Mouse (Mus musculus) kidney, embryonic 14.5 days (tissue): ENCODE data around the gene Phkb. TPM values are rescaled to one million over a fixed set of nuclear protein-coding genes. Genes with fewer than 3 reads are reported as not detected.

Experiments
- ATAC-seq: fragments of 200-750 bp; cut with Nextera tagmentation; 2 replicates; pipeline ENCODE4 v1.8.0; 2017; ENCODE audit warnings: moderate number of reproducible peaks, mild to moderate bottlenecking, moderate TSS enrichment, moderate library complexity; ENCODE audit not compliant: low FRiP score, low TSS enrichment
- H3K27ac ChIP-seq: fragments of 300-500 bp; sonication (generic); 2 replicates; pipeline ENCODE4 v1.5.1; 2014; ENCODE audit warnings: low read depth, mild to moderate bottlenecking, low read length, moderate library complexity, mixed read lengths
- H3K27me3 ChIP-seq: fragments of 300-500 bp; sonication (generic); 2 replicates; pipeline ENCODE4 v1.6.1; 2014; ENCODE audit warnings: mild to moderate bottlenecking, low read length; ENCODE audit not compliant: control insufficient read depth, insufficient read depth
- H3K36me3 ChIP-seq: fragments of 300-500 bp; sonication (generic); 2 replicates; pipeline ENCODE4 v1.6.1; 2014; ENCODE audit warnings: low read length, mixed read lengths; ENCODE audit not compliant: control insufficient read depth, insufficient read depth
- H3K4me1 ChIP-seq: fragments of 300-500 bp; sonication (generic); 2 replicates; pipeline ENCODE4 v1.6.1; 2014; ENCODE audit warnings: low read length, mixed read lengths; ENCODE audit not compliant: control insufficient read depth, insufficient read depth
- H3K4me2 ChIP-seq: fragments of 300-500 bp; sonication (generic); replicated peaks from 2 replicates; pipeline ENCODE4 v1.6.1; 2014; ENCODE audit warnings: low read depth, mild to moderate bottlenecking, low read length
- H3K4me3 ChIP-seq: fragments of 300-500 bp; sonication (generic); 2 replicates; pipeline ENCODE4 v1.5.1; 2014; ENCODE audit warnings: mild to moderate bottlenecking, low read length
- H3K9ac ChIP-seq: fragments of 300-500 bp; sonication (generic); 2 replicates; pipeline ENCODE4 v1.6.1; 2014; ENCODE audit warnings: low read depth, mild to moderate bottlenecking, low read length, moderate library complexity
- H3K9me3 ChIP-seq: fragments of 300-500 bp; sonication (generic); 2 replicates; pipeline ENCODE4 v1.6.1; 2016; ENCODE audit warnings: low read length; ENCODE audit not compliant: control insufficient read depth
- WGBS: fragments of 180-500 bp; shearing (Covaris S2); extraction: QIAGEN DNeasy Blood & Tissue Kit; methylation state at CpG from one replicate; pipeline ENCODE4 v1.1.7; 2014; 5-methylcytosine and 5-hydroxymethylcytosine counted together
- polyA plus RNA-seq: library from polyadenylated mRNA; unstranded; fragments of >200 nt; fragmentation: Nextera tagmentation; extraction: Ambion mirVana; gene quantifications from 2 replicates; pipeline ENCODE4 v1.2.1, GENCODE M21; 2014

The Phkb gene
- polyA plus RNA-seq, 1 experiment from 2014 or later = 73.8 TPM

- no peak overlapping the region for H3K27ac ChIP-seq
- no peaks in the 10 kb centered on the region for H3K27me3 ChIP-seq
- no peak overlapping the region for H3K9ac ChIP-seq
- H3K4me1 ChIP-seq = no peaks in the 10 kb centered on the region
- H3K9me3 ChIP-seq = no peaks in the 10 kb centered on the region
- H3K36me3 ChIP-seq = no peaks in the 10 kb centered on the region
- 83% methylated on average over 1 of the region's 1 CpGs for whole genome bisulfite sequencing
- no peak for ATAC-seq
- no peak overlapping the region for H3K4me2 ChIP-seq
- H3K4me3 ChIP-seq = no peak overlapping the region
Observed at GRCm38 (mm10) chr8:85992911-85993310, 152.2 kb downstream of the Phkb start.

GRCm38 (mm10) chr8:85993661-85994060 lies 152.9 kb downstream of the Phkb start:
- no peak for ATAC-seq
- no peak overlapping the region for H3K9ac ChIP-seq
- WGBS = 92% methylated on average over 1 of the region's 1 CpGs
- no peaks in the 10 kb centered on the region for H3K9me3 ChIP-seq
- no peaks in the 10 kb centered on the region for H3K4me1 ChIP-seq
- H3K4me3 ChIP-seq = no peak overlapping the region
- H3K4me2 ChIP-seq = no peak overlapping the region
- H3K36me3 ChIP-seq = no peaks in the 10 kb centered on the region
- H3K27me3 ChIP-seq = no peaks in the 10 kb centered on the region
- H3K27ac ChIP-seq = no peak overlapping the region

- no peaks in the 10 kb centered on the region for H3K36me3 ChIP-seq
- WGBS = 86% methylated on average over 1 of the region's 1 CpGs
Observed at GRCm38 (mm10) chr8:85995971-85996370, 155.2 kb downstream of the Phkb start.

GRCm38 (mm10) chr8:86006485-86006884 lies 165.7 kb downstream of the Phkb start:
- Histone ChIP-seq H3K4me2 (no peak overlapping the region), H3K27ac (no peak overlapping the region), H3K4me3 (no peak overlapping the region), H3K4me1 (no peaks in the 10 kb centered on the region), H3K9me3 (no peaks in the 10 kb centered on the region), H3K36me3 (no peaks in the 10 kb centered on the region), H3K9ac (no peak overlapping the region), H3K27me3 (no peaks in the 10 kb centered on the region)
- no peak for ATAC-seq

More at GRCm38 (mm10) chr8:85995971-85996370, 155.2 kb downstream of the Phkb start:
- H3K4me3 ChIP-seq = no peak overlapping the region
- ATAC-seq = no peak
- no peaks in the 10 kb centered on the region for H3K27me3 ChIP-seq
- no peaks in the 10 kb centered on the region for H3K4me1 ChIP-seq
- H3K4me2 ChIP-seq = no peak overlapping the region
- H3K27ac ChIP-seq = no peak overlapping the region
- H3K9ac ChIP-seq = no peak overlapping the region
- no peaks in the 10 kb centered on the region for H3K9me3 ChIP-seq

GRCm38 (mm10) chr8:86016806-86017205 lies 176.0 kb downstream of the Phkb start:
- ATAC-seq = no peak
- no peaks in the 10 kb centered on the region for H3K9me3 ChIP-seq
- no peak overlapping the region for H3K4me3 ChIP-seq
- H3K4me2 ChIP-seq = no peak overlapping the region
- no peaks in the 10 kb centered on the region for H3K27me3 ChIP-seq
- H3K27ac ChIP-seq = no peak overlapping the region
- WGBS = 82% methylated on average over 2 of the region's 2 CpGs
- H3K4me1 ChIP-seq = no peaks in the 10 kb centered on the region
- 0 out of 2 replicates have a peak, but pooled peaks cover 4% of the 10 kb centered on the region for H3K36me3 ChIP-seq
- H3K9ac ChIP-seq = no peak overlapping the region

- WGBS = 65% methylated on average over 6 of the region's 6 CpGs
- no peak overlapping the region for H3K4me3 ChIP-seq
- no peak overlapping the region for H3K27ac ChIP-seq
- H3K9ac ChIP-seq = no peak overlapping the region
- no peaks in the 10 kb centered on the region for H3K27me3 ChIP-seq
- ATAC-seq = no peak
- no peak overlapping the region for H3K4me2 ChIP-seq
- 0 out of 2 replicates have a peak, but pooled peaks cover 5% of the 10 kb centered on the region for H3K36me3 ChIP-seq
- H3K4me1 ChIP-seq = no peaks in the 10 kb centered on the region
- H3K9me3 ChIP-seq = no peaks in the 10 kb centered on the region
Observed at GRCm38 (mm10) chr8:86028646-86029312, 188.0 kb downstream of the Phkb start.

- 0 out of 2 replicates have a peak, but pooled peaks cover 5% of the 10 kb centered on the region for H3K36me3 ChIP-seq
- no peak for ATAC-seq
- H3K27me3 ChIP-seq = no peaks in the 10 kb centered on the region
- no peak overlapping the region for H3K27ac ChIP-seq
- H3K9ac ChIP-seq = no peak overlapping the region
- H3K4me1 ChIP-seq = no peaks in the 10 kb centered on the region
- WGBS = 92% methylated on average over 7 of the region's 7 CpGs
- no peaks in the 10 kb centered on the region for H3K9me3 ChIP-seq
- H3K4me3 ChIP-seq = no peak overlapping the region
- H3K4me2 ChIP-seq = no peak overlapping the region
Observed at GRCm38 (mm10) chr8:86029451-86029850, 188.7 kb downstream of the Phkb start.

- no peak overlapping the region for H3K27ac ChIP-seq
- H3K4me3 ChIP-seq = no peak overlapping the region
- ATAC-seq = no peak
- H3K27me3 ChIP-seq = no peaks in the 10 kb centered on the region
- no peaks in the 10 kb centered on the region; the same call in 1 of the 2 replicates for H3K36me3 ChIP-seq
- H3K4me1 ChIP-seq = no peaks in the 10 kb centered on the region
- H3K9me3 ChIP-seq = no peaks in the 10 kb centered on the region
- no peak overlapping the region for H3K4me2 ChIP-seq
- 79% methylated on average over 6 of the region's 6 CpGs for WGBS
- no peak overlapping the region for H3K9ac ChIP-seq
Observed at GRCm38 (mm10) chr8:86034662-86035365, 194.1 kb downstream of the Phkb start.

GRCm38 (mm10) chr8:86035371-86035770 lies 194.6 kb downstream of the Phkb start:
- Histone ChIP-seq H3K4me1 (no peaks in the 10 kb centered on the region), H3K27me3 (no peaks in the 10 kb centered on the region), H3K9me3 (no peaks in the 10 kb centered on the region), H3K4me3 (no peak overlapping the region), H3K9ac (no peak overlapping the region), H3K4me2 (no peak overlapping the region), H3K36me3 (no peaks in the 10 kb centered on the region; the same call in 1 of the 2 replicates), H3K27ac (no peak overlapping the region)
- WGBS = 76% methylated on average over 4 of the region's 4 CpGs
- no peak for ATAC-seq
